Comparison of ENCODE assay signal across 19 mouse cellular contexts in genomic region chr1:37117964-37118363, GRCm38 (mm10).
DNase-seq lines count a peak whose midpoint lies in the region; ATAC-seq and TF ChIP-seq lines count a peak whose summit lies in the region.
"Had no signal": no experiment of that assay in that cellular context is flagged by ENCODE, and none has a peak within 500 bp of the region (broad histone marks: within the 10 kb centered on the region; RNA-seq: fewer than 3 reads in every experiment).

No protein-coding gene starts in this region.

- H3K4me2 ChIP-seq in neural tube, embryonic 15.5 days: no peak overlapping the region
- H3K4me2 ChIP-seq: embryonic facial prominence, embryonic 13.5 days; forebrain, embryonic 12.5 days; heart, embryonic 13.5 days; hindbrain, embryonic 12.5 days had no signal

- 70% methylated on average over 5 of the region's 5 CpGs for WGBS in neural tube, embryonic 15.5 days

- DNase-seq in frontal cortex, adult 2 months (ENCODE audit: extremely low spot score in 1 of 2, low spot score in 1 of 2): peak; percentile 41 to 53
- DNase-seq in frontal cortex, postnatal 25 days (ENCODE audit: low spot score in 2 of 2): no peak
- DNase-seq in left cerebral cortex, adult 2 months (ENCODE audit: extremely low spot score in 1 of 2, low spot score in 2 of 2): peak; percentile 13 to 37
- DNase-seq in left cerebral cortex, adult 11 months (ENCODE audit: low spot score): no peak
- DNase-seq in right cerebral cortex, postnatal 36 days (ENCODE audit: low spot score in 2 of 2): peak; percentile 15 to 20
- DNase-seq in right cerebral cortex, postnatal 25 days: no peak
- DNase-seq: adrenal gland, postnatal 10 days; cerebellum, adult 11-12 months; cerebellum, adult 9-10 months; cerebellum, postnatal 36 days; gastrocnemius, postnatal 14 days; heart, postnatal 36 days had no signal

- no peaks in the 10 kb centered on the region for H3K36me3 ChIP-seq in neural tube, embryonic 15.5 days
- H3K36me3 ChIP-seq: embryonic facial prominence, embryonic 13.5 days; forebrain, embryonic 12.5 days; heart, embryonic 13.5 days; hindbrain, embryonic 12.5 days had no signal

- H3K9ac ChIP-seq in neural tube, embryonic 15.5 days (replicated peaks): no peak overlapping the region
- H3K9ac ChIP-seq: embryonic facial prominence, embryonic 13.5 days; forebrain, embryonic 12.5 days; heart, embryonic 13.5 days; hindbrain, embryonic 12.5 days had no signal

- peaks cover 5% of the 10 kb centered on the region; the same call in 1 of the 2 replicates for H3K4me1 ChIP-seq in neural tube, embryonic 15.5 days
- H3K4me1 ChIP-seq: heart, embryonic 13.5 days had no signal

- no peak for ATAC-seq in neural tube, embryonic 15.5 days (ENCODE audit: low FRiP score)
- ATAC-seq: forebrain, embryonic 16.5 days; hindbrain, embryonic 16.5 days had no signal

- TF ChIP-seq CTCF in left cerebral cortex, adult 2 months (IDR thresholded peaks at IDR 0.05): no peak

- H3K9me3 ChIP-seq in neural tube, embryonic 15.5 days (replicated peaks): no peaks in the 10 kb centered on the region
- H3K9me3 ChIP-seq: embryonic facial prominence, embryonic 13.5 days; forebrain, embryonic 12.5 days; heart, embryonic 13.5 days; hindbrain, embryonic 12.5 days had no signal

- no peaks in the 10 kb centered on the region for H3K27me3 ChIP-seq in neural tube, embryonic 15.5 days (replicated peaks)
- H3K27me3 ChIP-seq: embryonic facial prominence, embryonic 13.5 days; forebrain, embryonic 12.5 days; heart, embryonic 13.5 days; hindbrain, embryonic 12.5 days had no signal

- intact Hi-C loops in left cerebral cortex, adult 2 months (cut with DNase I): no loop called here

- no peak overlapping the region for H3K4me3 ChIP-seq in left cerebral cortex, adult 2 months
- no peak overlapping the region for H3K4me3 ChIP-seq in neural tube, embryonic 15.5 days (replicated peaks)
- H3K4me3 ChIP-seq: embryonic facial prominence, embryonic 13.5 days; forebrain, embryonic 12.5 days; heart, embryonic 13.5 days; hindbrain, embryonic 12.5 days had no signal

- H3K27ac ChIP-seq in left cerebral cortex, adult 2 months: no peak overlapping the region
- H3K27ac ChIP-seq in neural tube, embryonic 15.5 days (replicated peaks): no peak overlapping the region
- H3K27ac ChIP-seq: embryonic facial prominence, embryonic 13.5 days; forebrain, embryonic 12.5 days; heart, embryonic 13.5 days; hindbrain, embryonic 12.5 days had no signal

Comparison
In these comparisons a context has a peak if more than half of its experiments do, and no peak if none do; other contexts are left out.
1. DNase-seq: peak in frontal cortex, adult 2 months (2 of 2), left cerebral cortex, adult 2 months (2 of 2) and right cerebral cortex, postnatal 36 days (2 of 2); none in frontal cortex, postnatal 25 days (0 of 2), left cerebral cortex, adult 11 months (single experiment) and right cerebral cortex, postnatal 25 days (single experiment).